Mouse (Mus musculus) hindbrain, embryonic 11.5 days (tissue): ENCODE results near the gene Gm20388. TPM values are rescaled to one million over a fixed set of nuclear protein-coding genes. Genes with fewer than 3 reads are reported as not detected.

Experiments
- ATAC-seq: fragments of 200-750 bp; cut with Nextera tagmentation; 2 replicates; pipeline ENCODE4 v1.8.0; 2017; ENCODE audit warnings: mild to moderate bottlenecking, moderate TSS enrichment, moderate library complexity; ENCODE audit not compliant: low FRiP score
- DNase-seq: peaks from one replicate; pipeline ENCODE4 v3.0.0-alpha.2; 2015; ENCODE audit warnings: low spot score
- H3K27ac ChIP-seq: fragments of 300-500 bp; sonication (generic); 2 replicates; pipeline ENCODE4 v1.5.1; 2014; ENCODE audit warnings: mild to moderate bottlenecking, low read depth, low read length
- H3K27me3 ChIP-seq: fragments of 300-500 bp; sonication (generic); 2 replicates; pipeline ENCODE4 v1.6.1; 2014; ENCODE audit warnings: mild to moderate bottlenecking, low read length, moderate library complexity, mixed read lengths; ENCODE audit not compliant: control insufficient read depth, insufficient read depth
- H3K36me3 ChIP-seq: fragments of 300-500 bp; sonication (generic); 2 replicates; pipeline ENCODE4 v1.6.1; 2014; ENCODE audit warnings: mild to moderate bottlenecking, low read length, moderate library complexity, mixed read lengths; ENCODE audit not compliant: control insufficient read depth, insufficient read depth
- H3K4me1 ChIP-seq: fragments of 300-500 bp; sonication (generic); replicated peaks from 2 replicates; pipeline ENCODE4 v1.6.1; 2014; ENCODE audit warnings: low read length, mixed read lengths; ENCODE audit not compliant: control insufficient read depth, insufficient read depth
- H3K4me2 ChIP-seq: fragments of 300-500 bp; sonication (generic); replicated peaks from 2 replicates; pipeline ENCODE4 v1.6.1; 2014; ENCODE audit warnings: mild to moderate bottlenecking, low read depth, low read length
- H3K4me3 ChIP-seq: fragments of 300-500 bp; sonication (generic); 2 replicates; pipeline ENCODE4 v1.5.1; 2014; ENCODE audit warnings: low read depth, low read length
- H3K9ac ChIP-seq: fragments of 300-500 bp; sonication (generic); 2 replicates; pipeline ENCODE4 v1.6.1; 2014; ENCODE audit warnings: low read depth, low read length
- H3K9me3 ChIP-seq: fragments of 300-500 bp; sonication (generic); 2 replicates; pipeline ENCODE4 v1.6.1; 2016; ENCODE audit warnings: low read length; ENCODE audit not compliant: control insufficient read depth
- WGBS: fragments of 180-500 bp; shearing (Covaris S2); extraction: QIAGEN DNeasy Blood & Tissue Kit; methylation state at CpG from one replicate; pipeline ENCODE4 v1.1.7; 2014; 5-methylcytosine and 5-hydroxymethylcytosine counted together
- polyA plus RNA-seq: library from polyadenylated mRNA; unstranded; fragments of >200 nt; fragmentation: Nextera tagmentation; extraction: Ambion mirVana; gene quantifications from 2 replicates; pipeline ENCODE4 v1.2.1, GENCODE M21; 2014

Gene Gm20388
- polyA plus RNA-seq, 1 experiment from 2014 or later = 11.8 TPM

GRCm38 (mm10) chr8:123719811-123720210 lies 3809.2 kb downstream of the Gm20388 start:
- ATAC-seq = no peak
- no peaks in the 10 kb centered on the region for H3K9me3 ChIP-seq
- WGBS = 60% methylated on average over 5 of the region's 5 CpGs

DNA sequence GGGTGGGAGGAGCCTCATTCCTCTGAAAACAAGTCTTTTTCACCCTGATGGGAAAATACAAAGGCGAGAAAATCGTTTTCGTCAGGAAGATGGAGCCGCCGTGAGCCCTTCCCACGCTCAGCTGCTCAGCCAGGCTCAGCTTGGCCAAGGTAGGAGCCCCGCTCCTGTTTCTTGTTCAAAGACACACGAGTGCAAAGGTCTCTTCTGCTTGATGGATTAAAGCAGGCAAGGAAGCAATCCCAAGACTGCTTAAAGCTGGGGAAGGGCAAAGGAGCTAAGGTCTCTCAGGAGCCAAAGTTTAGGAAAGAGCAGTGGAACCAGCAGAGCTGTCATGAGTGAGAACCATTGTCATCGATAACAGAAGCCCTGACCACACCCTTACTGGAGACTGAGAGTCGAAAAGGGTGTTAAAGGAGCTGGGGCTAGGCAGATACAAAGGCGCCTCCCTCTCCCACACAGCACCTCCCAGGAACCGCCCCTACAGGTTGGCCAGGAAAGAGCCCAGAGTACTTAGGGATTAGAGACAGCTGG lies 3809.9 kb downstream of the Gm20388 start:
- peak; percentile 17 for DNase-seq
- Histone ChIP-seq H3K4me2 (no peak overlapping the region), H3K9ac (no peak overlapping the region), H3K36me3 (no peaks in the 10 kb centered on the region), H3K27ac (0 out of 2 replicates have a peak overlapping the region, but pooled peaks have one; percentile 20), H3K9me3 (no peaks in the 10 kb centered on the region), H3K27me3 (no peaks in the 10 kb centered on the region), H3K4me3 (no peak overlapping the region), H3K4me1 (peaks cover 24% of the 10 kb centered on the region)
- no peak for ATAC-seq
- WGBS = 24% methylated on average over 12 of the region's 12 CpGs

More at GRCm38 (mm10) chr8:123719811-123720210, 3809.2 kb downstream of the Gm20388 start:
- Histone ChIP-seq H3K4me3 (no peak overlapping the region), H3K4me2 (no peak overlapping the region), H3K27ac (0 out of 2 replicates have a peak overlapping the region, but pooled peaks have one; percentile 20), H3K9ac (no peak overlapping the region), H3K27me3 (no peaks in the 10 kb centered on the region), H3K4me1 (peaks cover 24% of the 10 kb centered on the region), H3K36me3 (no peaks in the 10 kb centered on the region)
- DNase-seq = peak; percentile 10

GRCm38 (mm10) chr8:123722245-123722644 lies 3811.6 kb downstream of the Gm20388 start:
- no peaks in the 10 kb centered on the region for H3K9me3 ChIP-seq
- no peaks in the 10 kb centered on the region for H3K36me3 ChIP-seq
- ATAC-seq (no peak), DNase-seq (no peak)
- no peak overlapping the region for H3K4me2 ChIP-seq
- H3K27ac ChIP-seq = no peak overlapping the region
- no peaks in the 10 kb centered on the region for H3K27me3 ChIP-seq
- H3K9ac ChIP-seq = no peak overlapping the region
- peaks cover 14% of the 10 kb centered on the region; the same call in 1 of the 2 replicates for H3K4me1 ChIP-seq
- 92% methylated on average over 5 of the region's 5 CpGs for WGBS
- no peak overlapping the region for H3K4me3 ChIP-seq

DNA sequence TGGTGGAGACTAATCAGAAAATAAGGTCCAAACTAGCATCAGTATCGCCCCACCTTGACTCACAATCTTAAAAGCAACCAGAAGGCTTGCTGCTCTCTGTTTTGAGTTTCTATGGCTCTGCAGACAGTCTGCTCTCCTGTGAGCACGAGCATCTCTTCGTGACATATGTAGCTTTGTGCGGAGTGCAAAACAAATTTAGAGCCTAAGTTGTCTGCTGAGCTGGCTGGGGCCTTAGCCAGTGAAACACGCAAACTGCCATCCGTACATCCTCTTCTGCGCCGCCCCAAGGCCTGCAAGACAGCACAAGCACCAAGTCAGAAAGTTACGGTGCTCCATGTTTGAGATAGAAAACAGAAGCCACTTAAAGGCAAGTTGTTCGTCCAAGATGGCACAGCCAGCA lies 3814.1 kb downstream of the Gm20388 start:
- ATAC-seq = no peak

GRCm38 (mm10) chr8:123725261-123725660 lies 3814.6 kb downstream of the Gm20388 start:
- H3K4me1 ChIP-seq = peaks cover 15% of the 10 kb centered on the region
- no peaks in the 10 kb centered on the region for H3K27me3 ChIP-seq
- no peaks in the 10 kb centered on the region for H3K36me3 ChIP-seq
- H3K4me2 ChIP-seq = no peak overlapping the region
- no peak overlapping the region for H3K4me3 ChIP-seq
- no peak for DNase-seq
- 69% methylated on average over 7 of the region's 7 CpGs for WGBS
- no peak overlapping the region for H3K27ac ChIP-seq
- no peak for ATAC-seq
- H3K9ac ChIP-seq = no peak overlapping the region
- H3K9me3 ChIP-seq = no peaks in the 10 kb centered on the region

More for the DNA sequence above, 3814.1 kb downstream of the Gm20388 start:
- H3K9ac ChIP-seq = no peak overlapping the region
- H3K9me3 ChIP-seq = no peaks in the 10 kb centered on the region
- no peaks in the 10 kb centered on the region for H3K27me3 ChIP-seq
- 94% methylated on average over 10 of the region's 10 CpGs for WGBS
- H3K27ac ChIP-seq = no peak overlapping the region
- no peak overlapping the region for H3K4me2 ChIP-seq
- H3K36me3 ChIP-seq = no peaks in the 10 kb centered on the region
- no peak for DNase-seq
- H3K4me1 ChIP-seq = peaks cover 15% of the 10 kb centered on the region
- H3K4me3 ChIP-seq = no peak overlapping the region

DNA sequence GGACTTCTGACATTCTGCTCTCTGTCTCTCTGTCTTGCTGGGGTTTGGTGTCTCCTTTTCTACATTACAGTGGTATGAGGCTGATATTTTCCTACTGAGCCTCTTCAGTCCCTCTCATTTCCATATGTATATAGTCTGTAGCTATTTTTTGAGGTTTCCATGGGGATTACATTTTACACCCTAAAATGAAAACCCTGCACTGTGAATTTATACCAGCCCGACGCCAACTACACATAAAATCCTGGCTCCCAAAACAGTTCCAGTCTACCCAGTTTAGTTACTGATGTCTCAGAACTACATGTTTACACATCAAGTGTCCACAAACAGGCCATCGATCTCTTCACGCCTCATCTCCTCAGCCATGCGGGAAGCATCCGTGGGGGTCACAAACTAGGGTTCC lies 3816.1 kb downstream of the Gm20388 start:
- 81% methylated on average over 6 of the region's 6 CpGs for WGBS
- Histone ChIP-seq H3K9me3 (no peaks in the 10 kb centered on the region), H3K9ac (no peak overlapping the region), H3K4me3 (no peak overlapping the region), H3K36me3 (no peaks in the 10 kb centered on the region), H3K4me2 (no peak overlapping the region), H3K4me1 (peaks cover 8% of the 10 kb centered on the region; the same call in 1 of the 2 replicates), H3K27me3 (no peaks in the 10 kb centered on the region), H3K27ac (no peak overlapping the region)
- ATAC-seq (no peak), DNase-seq (no peak)

- H3K4me1 ChIP-seq = peaks cover 8% of the 10 kb centered on the region; the same call in 1 of the 2 replicates
- peak overlapping the region; percentile 18 for H3K4me2 ChIP-seq
- H3K36me3 ChIP-seq = no peaks in the 10 kb centered on the region
- 13% methylated on average over 20 of the region's 20 CpGs for WGBS
- no peak overlapping the region for H3K9ac ChIP-seq
- H3K27ac ChIP-seq = peak overlapping the region; percentile 11; the same call in 1 of the 2 replicates
- no peaks in the 10 kb centered on the region for H3K9me3 ChIP-seq
- no peaks in the 10 kb centered on the region for H3K27me3 ChIP-seq
- H3K4me3 ChIP-seq = no peak overlapping the region
- DNase-seq = peak; percentile 74
- peak; percentile 65 for ATAC-seq
Observed at GRCm38 (mm10) chr8:123729055-123729785, 3818.6 kb downstream of the Gm20388 start.

DNA sequence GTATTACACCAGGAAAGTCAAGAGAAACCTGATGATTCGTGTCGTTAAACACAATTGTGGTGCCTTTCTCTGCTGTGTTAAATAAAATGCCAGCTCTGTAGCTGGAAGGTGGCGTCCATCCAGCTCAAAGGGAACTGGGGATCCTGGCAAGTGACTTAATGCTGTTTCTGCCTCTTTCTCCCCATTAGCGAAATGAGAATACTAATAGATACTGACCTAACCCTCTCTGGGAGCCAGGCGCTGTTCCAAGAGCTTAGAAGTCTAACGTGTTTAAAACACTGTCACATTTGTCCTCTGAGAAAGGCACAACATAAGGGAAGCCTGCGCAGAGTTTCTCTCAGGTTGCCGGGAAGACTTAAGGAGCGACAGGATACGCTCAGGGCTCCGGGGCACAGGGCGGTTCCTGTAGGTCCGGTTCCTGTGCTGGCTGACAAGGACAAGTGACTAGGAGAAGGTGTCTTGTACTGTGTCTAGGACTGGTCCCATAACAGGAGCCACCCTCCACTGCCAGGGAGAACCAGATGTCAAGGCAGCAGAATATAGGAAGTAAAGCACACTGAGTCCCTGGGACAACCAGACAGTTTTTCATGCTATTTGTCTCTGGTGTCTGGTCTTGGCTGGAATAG lies 3819.3 kb downstream of the Gm20388 start:
- Histone ChIP-seq H3K27ac (peak overlapping the region; percentile 11; the same call in 1 of the 2 replicates), H3K4me2 (peak overlapping the region; percentile 18; the same call in 1 of the 2 replicates)
- WGBS = 65% methylated on average over 13 of the region's 13 CpGs

More for the DNA sequence above, 3819.3 kb downstream of the Gm20388 start:
- H3K27me3 ChIP-seq = no peaks in the 10 kb centered on the region
- H3K9ac ChIP-seq = no peak overlapping the region
- no peaks in the 10 kb centered on the region for H3K36me3 ChIP-seq
- no peak for ATAC-seq
- H3K9me3 ChIP-seq = no peaks in the 10 kb centered on the region
- H3K4me3 ChIP-seq = no peak overlapping the region
- H3K4me1 ChIP-seq = peaks cover 8% of the 10 kb centered on the region; the same call in 1 of the 2 replicates
- no peak for DNase-seq
